16 mouse cellular contexts compared by ENCODE assay signal in the genomic region with DNA sequence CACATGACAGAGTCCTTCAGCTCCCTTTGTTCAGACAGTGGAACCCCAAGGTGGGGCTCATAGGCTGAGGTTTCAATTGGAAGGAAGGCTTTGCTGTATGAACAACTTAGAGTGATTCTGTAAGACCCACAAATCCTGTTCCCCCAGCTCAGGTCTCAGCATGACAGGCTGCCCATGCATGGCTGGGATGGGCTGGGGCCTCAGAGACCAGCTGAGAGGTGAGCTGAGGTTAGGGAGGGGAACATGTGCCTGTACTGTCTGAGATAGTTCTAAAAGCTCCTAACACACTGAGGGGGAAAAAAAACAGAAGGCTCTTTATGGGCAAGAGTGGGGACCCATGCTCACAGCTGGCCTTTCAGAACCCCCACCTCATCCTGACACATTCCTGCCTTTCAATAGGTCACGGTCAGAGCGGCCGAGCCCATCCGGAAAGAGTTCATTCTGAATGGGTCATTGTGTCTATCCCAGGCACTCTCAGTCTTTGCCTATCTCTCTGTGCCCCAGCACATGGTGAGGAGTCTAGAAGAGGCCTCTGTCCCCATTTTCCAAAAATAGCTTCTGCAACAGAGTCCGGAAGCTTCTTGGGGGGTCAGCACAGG. TPM values are rescaled to one million over a fixed set of nuclear protein-coding genes. Genes with fewer than 3 reads are reported as not detected.
DNase-seq lines count a peak whose midpoint lies in the region; ATAC-seq and TF ChIP-seq lines count a peak whose summit lies in the region.
"Had no signal": no experiment of that assay in that cellular context is flagged by ENCODE, and none has a peak within 500 bp of the region (broad histone marks: within the 10 kb centered on the region; RNA-seq: fewer than 3 reads in every experiment).

No protein-coding gene starts in this region.

- no peaks in the 10 kb centered on the region for H3K9me3 ChIP-seq in forebrain, embryonic 11.5 days (ENCODE audit: control insufficient read depth, low read length)
- no peaks in the 10 kb centered on the region for H3K9me3 ChIP-seq in forebrain, embryonic 15.5 days
- no peaks in the 10 kb centered on the region for H3K9me3 ChIP-seq in midbrain, embryonic 11.5 days (ENCODE audit: control insufficient read depth, low read length)
- H3K9me3 ChIP-seq in midbrain, postnatal 0 days (ENCODE audit: low read length) = no peaks in the 10 kb centered on the region
- H3K9me3 ChIP-seq in hindbrain, embryonic 12.5 days (replicated peaks) = no peaks in the 10 kb centered on the region
- no peaks in the 10 kb centered on the region for H3K9me3 ChIP-seq in stomach, embryonic 14.5 days (ENCODE audit: control insufficient read depth, low read depth, low read length)
- H3K9me3 ChIP-seq: lung, embryonic 15.5 days had no signal

- no peak for TF ChIP-seq CTCF in midbrain, postnatal 0 days (IDR thresholded peaks at IDR 0.05)

- H3K4me2 ChIP-seq in forebrain, embryonic 11.5 days (ENCODE audit: low read depth, low read length, severe bottlenecking) = no peak overlapping the region
- H3K4me2 ChIP-seq in forebrain, embryonic 15.5 days (replicated peaks) = no peak overlapping the region
- H3K4me2 ChIP-seq in midbrain, embryonic 11.5 days = no peak overlapping the region
- H3K4me2 ChIP-seq in midbrain, postnatal 0 days (ENCODE audit: low read depth, low read length, poor library complexity, severe bottlenecking) = no peak overlapping the region
- H3K4me2 ChIP-seq in hindbrain, embryonic 12.5 days (replicated peaks) = no peak overlapping the region
- H3K4me2 ChIP-seq in stomach, embryonic 14.5 days (replicated peaks; ENCODE audit: low read depth, low read length) = no peak overlapping the region
- H3K4me2 ChIP-seq: lung, embryonic 15.5 days had no signal

- H3K4me1 ChIP-seq in forebrain, embryonic 11.5 days (replicated peaks; ENCODE audit: control insufficient read depth, insufficient read depth, low read length) = no peaks in the 10 kb centered on the region
- no peaks in the 10 kb centered on the region for H3K4me1 ChIP-seq in forebrain, embryonic 15.5 days
- H3K4me1 ChIP-seq in midbrain, embryonic 11.5 days (ENCODE audit: control insufficient read depth, insufficient read depth, low read length) = peaks cover 7% of the 10 kb centered on the region
- no peaks in the 10 kb centered on the region for H3K4me1 ChIP-seq in midbrain, postnatal 0 days (ENCODE audit: insufficient read depth, low read length)
- H3K4me1 ChIP-seq in hindbrain, embryonic 12.5 days = peaks cover 20% of the 10 kb centered on the region
- H3K4me1 ChIP-seq in stomach, embryonic 14.5 days (ENCODE audit: control insufficient read depth, insufficient read depth, low read length) = no peaks in the 10 kb centered on the region
- H3K4me1 ChIP-seq: lung, embryonic 15.5 days had no signal

- no peak overlapping the region for H3K9ac ChIP-seq in forebrain, embryonic 11.5 days (ENCODE audit: low read length)
- no peak overlapping the region for H3K9ac ChIP-seq in forebrain, embryonic 15.5 days (replicated peaks)
- H3K9ac ChIP-seq in midbrain, embryonic 11.5 days (ENCODE audit: low read length) = no peak overlapping the region; the same call in 1 of the 2 replicates
- no peak overlapping the region for H3K9ac ChIP-seq in midbrain, postnatal 0 days (replicated peaks; ENCODE audit: low read length, poor library complexity, severe bottlenecking)
- no peak overlapping the region for H3K9ac ChIP-seq in hindbrain, embryonic 12.5 days
- H3K9ac ChIP-seq in stomach, embryonic 14.5 days (replicated peaks; ENCODE audit: low read depth, low read length) = no peak overlapping the region
- H3K9ac ChIP-seq: lung, embryonic 15.5 days had no signal

- DNase-seq in forebrain, embryonic 11.5 days (ENCODE audit: low spot score) = no peak
- DNase-seq in midbrain, embryonic 11.5 days (ENCODE audit: low spot score, missing footprints) = peak; percentile 82
- DNase-seq in midbrain, postnatal 0 days (ENCODE audit: low spot score) = no peak
- DNase-seq in layer of hippocampus, adult 9-11 months = no peak
- DNase-seq: right cerebral cortex, postnatal 25 days; thymus, adult 18-20 months had no signal

- H3K36me3 ChIP-seq in forebrain, embryonic 11.5 days (ENCODE audit: control insufficient read depth, insufficient read depth, low read length) = no peaks in the 10 kb centered on the region
- 0 out of 2 replicates have a peak, but pooled peaks cover 5% of the 10 kb centered on the region for H3K36me3 ChIP-seq in forebrain, embryonic 15.5 days
- H3K36me3 ChIP-seq in midbrain, embryonic 11.5 days (ENCODE audit: control insufficient read depth, insufficient read depth, low read length) = no peaks in the 10 kb centered on the region
- peaks cover 10% of the 10 kb centered on the region for H3K36me3 ChIP-seq in midbrain, postnatal 0 days (ENCODE audit: insufficient read depth, low read length)
- H3K36me3 ChIP-seq in hindbrain, embryonic 12.5 days = peaks cover 19% of the 10 kb centered on the region; the same call in 1 of the 2 replicates
- peaks cover 8% of the 10 kb centered on the region; the same call in 1 of the 2 replicates for H3K36me3 ChIP-seq in stomach, embryonic 14.5 days (ENCODE audit: control insufficient read depth, insufficient read depth, low read length)

- peak; percentile 36; the same call in 1 of the 2 replicates for ATAC-seq in forebrain, embryonic 11.5 days (replicated peaks; ENCODE audit: low FRiP score)
- no peak for ATAC-seq in forebrain, embryonic 15.5 days (replicated peaks)
- peak; percentile 54; the same call in 1 of the 2 replicates for ATAC-seq in midbrain, embryonic 11.5 days (ENCODE audit: low FRiP score)
- no peak; the same call in 1 of the 2 replicates for ATAC-seq in midbrain, postnatal 0 days (ENCODE audit: low FRiP score)
- peak; percentile 29; the same call in 1 of the 2 replicates for ATAC-seq in hindbrain, embryonic 12.5 days (ENCODE audit: low FRiP score)
- ATAC-seq in stomach, embryonic 14.5 days (ENCODE audit: insufficient number of reproducible peaks, insufficient read depth, low FRiP score, low read depth) = peak; percentile 30; the same call in 1 of the 2 replicates
- ATAC-seq in erythroid progenitor cell, adult 5-6 weeks (replicated peaks; ENCODE audit: low FRiP score, poor library complexity, severe bottlenecking) = no peak

- 49% methylated on average over 5 of the region's 5 CpGs for WGBS in forebrain, embryonic 11.5 days
- WGBS in forebrain, embryonic 15.5 days = 56% methylated on average over 5 of the region's 5 CpGs
- WGBS in midbrain, embryonic 11.5 days = 53% methylated on average over 5 of the region's 5 CpGs
- 48% methylated on average over 5 of the region's 5 CpGs for WGBS in midbrain, postnatal 0 days
- WGBS in hindbrain, embryonic 12.5 days = 42% methylated on average over 5 of the region's 5 CpGs
- 78% methylated on average over 5 of the region's 5 CpGs for WGBS in stomach, embryonic 14.5 days

- no peak overlapping the region for H3K4me3 ChIP-seq in forebrain, embryonic 11.5 days (ENCODE audit: low read depth, low read length)
- H3K4me3 ChIP-seq in forebrain, embryonic 15.5 days = no peak overlapping the region
- H3K4me3 ChIP-seq in midbrain, embryonic 11.5 days (ENCODE audit: low read depth, low read length) = no peak overlapping the region
- H3K4me3 ChIP-seq in midbrain, postnatal 0 days (ENCODE audit: low read depth, low read length) = no peak overlapping the region
- no peak overlapping the region for H3K4me3 ChIP-seq in hindbrain, embryonic 12.5 days
- H3K4me3 ChIP-seq in stomach, embryonic 14.5 days (ENCODE audit: low read depth, low read length) = no peak overlapping the region
- H3K4me3 ChIP-seq: lung, embryonic 15.5 days had no signal

- H3K27me3 ChIP-seq in forebrain, embryonic 11.5 days (ENCODE audit: control insufficient read depth, insufficient read depth, low read length) = no peaks in the 10 kb centered on the region
- no peaks in the 10 kb centered on the region for H3K27me3 ChIP-seq in forebrain, embryonic 15.5 days
- no peaks in the 10 kb centered on the region for H3K27me3 ChIP-seq in midbrain, embryonic 11.5 days (ENCODE audit: control insufficient read depth, insufficient read depth, low read length)
- H3K27me3 ChIP-seq in midbrain, postnatal 0 days (ENCODE audit: insufficient read depth, low read length) = no peaks in the 10 kb centered on the region
- no peaks in the 10 kb centered on the region for H3K27me3 ChIP-seq in hindbrain, embryonic 12.5 days
- H3K27me3 ChIP-seq in stomach, embryonic 14.5 days (ENCODE audit: control insufficient read depth, insufficient read depth, low read length) = no peaks in the 10 kb centered on the region
- H3K27me3 ChIP-seq: lung, embryonic 15.5 days had no signal

- H3K27ac ChIP-seq in forebrain, embryonic 11.5 days (ENCODE audit: low read depth, low read length) = no peak overlapping the region
- H3K27ac ChIP-seq in forebrain, embryonic 15.5 days (replicated peaks) = no peak overlapping the region
- H3K27ac ChIP-seq in midbrain, embryonic 11.5 days (ENCODE audit: low read depth, low read length) = no peak overlapping the region
- H3K27ac ChIP-seq in midbrain, postnatal 0 days (ENCODE audit: low read depth, low read length) = no peak overlapping the region
- 0 out of 2 replicates have a peak overlapping the region, but pooled peaks have one; percentile 2 for H3K27ac ChIP-seq in hindbrain, embryonic 12.5 days
- peak overlapping the region; percentile 61; the same call in 1 of the 2 replicates for H3K27ac ChIP-seq in stomach, embryonic 14.5 days (ENCODE audit: low read length)
- H3K27ac ChIP-seq: lung, embryonic 15.5 days had no signal

RNA-seq across cellular contexts. Expression of gene Col20a1, which starts 1.2 kb away (rescaled TPM):
- 0.16 and 0.23 TPM in 2 replicates for polyA plus RNA-seq in forebrain, embryonic 11.5 days (2014; fragmentation: Nextera tagmentation; extraction: Ambion mirVana)
- polyA plus RNA-seq in forebrain, embryonic 15.5 days (2015; fragmentation: Nextera tagmentation; extraction: Ambion mirVana) = 0.08 and 0.29 TPM in 2 replicates
- polyA plus RNA-seq in midbrain, embryonic 11.5 days (2014; fragmentation: Nextera tagmentation; extraction: Ambion mirVana) = 0.18 and 0.26 TPM in 2 replicates
- 0.44 and 0.52 TPM in 2 replicates for total RNA-seq in midbrain, postnatal 0 days (2014; rRNA removed)
- polyA plus RNA-seq in midbrain, postnatal 0 days (2015; fragmentation: Nextera tagmentation; extraction: Ambion mirVana) = 0.13 and 0.14 TPM in 2 replicates
- 1.8 and 2.1 TPM in 2 replicates for polyA plus RNA-seq in hindbrain, embryonic 12.5 days (2016; fragmentation: Nextera tagmentation; extraction: Ambion mirVana)
- polyA plus RNA-seq in stomach, embryonic 14.5 days (2014; fragmentation: Nextera tagmentation; extraction: Ambion mirVana) = 0.53 and 1.1 TPM in 2 replicates
- not detected in 2 replicates for total RNA-seq in erythroid progenitor cell, adult 5-6 weeks (2015; ENCODE audit: low replicate concordance)
- total RNA-seq in erythroid progenitor cell, adult 5-6 weeks (2017; ENCODE audit: low replicate concordance) = under 0.01 and 0.39 TPM in 2 replicates

RNA-seq across cellular contexts. Expression of gene Arfgap1, which starts 20.5 kb away (rescaled TPM):
- 71.5 and 77.4 TPM in 2 replicates for polyA plus RNA-seq in forebrain, embryonic 11.5 days (2014; fragmentation: Nextera tagmentation; extraction: Ambion mirVana)
- 103 and 106 TPM in 2 replicates for polyA plus RNA-seq in forebrain, embryonic 15.5 days (2015; fragmentation: Nextera tagmentation; extraction: Ambion mirVana)
- polyA plus RNA-seq in midbrain, embryonic 11.5 days (2014; fragmentation: Nextera tagmentation; extraction: Ambion mirVana) = 38.6 and 45.7 TPM in 2 replicates
- total RNA-seq in midbrain, postnatal 0 days (2014; rRNA removed) = 94.1 and 123 TPM in 2 replicates
- polyA plus RNA-seq in midbrain, postnatal 0 days (2015; fragmentation: Nextera tagmentation; extraction: Ambion mirVana) = 124 and 132 TPM in 2 replicates
- polyA plus RNA-seq in hindbrain, embryonic 12.5 days (2016; fragmentation: Nextera tagmentation; extraction: Ambion mirVana) = 100 TPM in 2 replicates
- polyA plus RNA-seq in stomach, embryonic 14.5 days (2014; fragmentation: Nextera tagmentation; extraction: Ambion mirVana) = 90.4 and 95.0 TPM in 2 replicates
- total RNA-seq in erythroid progenitor cell, adult 5-6 weeks (2015; ENCODE audit: low replicate concordance) = 12.3 and 24.7 TPM in 2 replicates
- 23.5 and 32.6 TPM in 2 replicates for total RNA-seq in erythroid progenitor cell, adult 5-6 weeks (2017; ENCODE audit: low replicate concordance)

RNA-seq across cellular contexts. Expression of gene Nkain4, which starts 33.0 kb away (rescaled TPM):
- polyA plus RNA-seq in forebrain, embryonic 11.5 days (2014; fragmentation: Nextera tagmentation; extraction: Ambion mirVana) = 33.5 and 36.1 TPM in 2 replicates
- polyA plus RNA-seq in forebrain, embryonic 15.5 days (2015; fragmentation: Nextera tagmentation; extraction: Ambion mirVana) = 50.8 and 64.3 TPM in 2 replicates
- 63.2 and 63.6 TPM in 2 replicates for polyA plus RNA-seq in midbrain, embryonic 11.5 days (2014; fragmentation: Nextera tagmentation; extraction: Ambion mirVana)
- 40.4 and 59.5 TPM in 2 replicates for total RNA-seq in midbrain, postnatal 0 days (2014; rRNA removed)
- 95.5 and 111 TPM in 2 replicates for polyA plus RNA-seq in midbrain, postnatal 0 days (2015; fragmentation: Nextera tagmentation; extraction: Ambion mirVana)
- polyA plus RNA-seq in hindbrain, embryonic 12.5 days (2016; fragmentation: Nextera tagmentation; extraction: Ambion mirVana) = 81.2 and 86.4 TPM in 2 replicates
- polyA plus RNA-seq in stomach, embryonic 14.5 days (2014; fragmentation: Nextera tagmentation; extraction: Ambion mirVana) = 66.2 and 72.2 TPM in 2 replicates
- total RNA-seq in erythroid progenitor cell, adult 5-6 weeks (2015; ENCODE audit: low replicate concordance) = not detected in 2 replicates
- not detected in 2 replicates for total RNA-seq in erythroid progenitor cell, adult 5-6 weeks (2017; ENCODE audit: low replicate concordance)
- total RNA-seq: MEL had no signal

RNA-seq across cellular contexts. Expression of gene Chrna4, which starts 55.8 kb away (rescaled TPM):
- polyA plus RNA-seq in forebrain, embryonic 11.5 days (2014; fragmentation: Nextera tagmentation; extraction: Ambion mirVana) = 18.7 and 19.3 TPM in 2 replicates
- 8.9 and 10.0 TPM in 2 replicates for polyA plus RNA-seq in forebrain, embryonic 15.5 days (2015; fragmentation: Nextera tagmentation; extraction: Ambion mirVana)
- 41.2 and 44.2 TPM in 2 replicates for polyA plus RNA-seq in midbrain, embryonic 11.5 days (2014; fragmentation: Nextera tagmentation; extraction: Ambion mirVana)
- total RNA-seq in midbrain, postnatal 0 days (2014; rRNA removed) = 53.9 and 58.7 TPM in 2 replicates
- polyA plus RNA-seq in midbrain, postnatal 0 days (2015; fragmentation: Nextera tagmentation; extraction: Ambion mirVana) = 43.6 and 47.8 TPM in 2 replicates
- 44.6 and 47.0 TPM in 2 replicates for polyA plus RNA-seq in hindbrain, embryonic 12.5 days (2016; fragmentation: Nextera tagmentation; extraction: Ambion mirVana)
- polyA plus RNA-seq in stomach, embryonic 14.5 days (2014; fragmentation: Nextera tagmentation; extraction: Ambion mirVana) = 1.5 and 2.2 TPM in 2 replicates
- total RNA-seq in erythroid progenitor cell, adult 5-6 weeks (2015; ENCODE audit: low replicate concordance) = not detected in 2 replicates
- not detected in 2 replicates for total RNA-seq in erythroid progenitor cell, adult 5-6 weeks (2017; ENCODE audit: low replicate concordance)

RNA-seq across cellular contexts. Expression of gene Birc7, which starts 58.7 kb away (rescaled TPM):
- polyA plus RNA-seq in forebrain, embryonic 11.5 days (2014; fragmentation: Nextera tagmentation; extraction: Ambion mirVana) = 0.35 and 0.36 TPM in 2 replicates
- polyA plus RNA-seq in forebrain, embryonic 15.5 days (2015; fragmentation: Nextera tagmentation; extraction: Ambion mirVana) = 0.11 and 0.14 TPM in 2 replicates
- 0.14 and 0.45 TPM in 2 replicates for polyA plus RNA-seq in midbrain, embryonic 11.5 days (2014; fragmentation: Nextera tagmentation; extraction: Ambion mirVana)
- total RNA-seq in midbrain, postnatal 0 days (2014; rRNA removed) = not detected in 2 replicates
- 0.10 and 0.28 TPM in 2 replicates for polyA plus RNA-seq in midbrain, postnatal 0 days (2015; fragmentation: Nextera tagmentation; extraction: Ambion mirVana)
- polyA plus RNA-seq in hindbrain, embryonic 12.5 days (2016; fragmentation: Nextera tagmentation; extraction: Ambion mirVana) = 0.41 TPM in 1 of 2 replicates, not detected in the other
- 0.17 TPM in 1 of 2 replicates, not detected in the other for polyA plus RNA-seq in stomach, embryonic 14.5 days (2014; fragmentation: Nextera tagmentation; extraction: Ambion mirVana)
- total RNA-seq in erythroid progenitor cell, adult 5-6 weeks (2015; ENCODE audit: low replicate concordance) = not detected in 2 replicates
- not detected in 2 replicates for total RNA-seq in erythroid progenitor cell, adult 5-6 weeks (2017; ENCODE audit: low replicate concordance)
- total RNA-seq: adrenal gland, adult 18-20 months; gastrocnemius, postnatal 4 days; MEL had no signal
- polyA plus RNA-seq: large intestine, adult 2 months; limb, embryonic 11.5 days had no signal

Comparison
In these comparisons a context has a peak if more than half of its experiments do, and no peak if none do; other contexts are left out.
1. ATAC-seq: peak in forebrain, embryonic 11.5 days (single experiment), midbrain, embryonic 11.5 days (single experiment), hindbrain, embryonic 12.5 days (single experiment) and stomach, embryonic 14.5 days (single experiment); none in forebrain, embryonic 15.5 days (single experiment), midbrain, postnatal 0 days (single experiment) and erythroid progenitor cell, adult 5-6 weeks (single experiment).
2. H3K27ac ChIP-seq: peak in hindbrain, embryonic 12.5 days (single experiment) and stomach, embryonic 14.5 days (single experiment); none in forebrain, embryonic 11.5 days (single experiment), forebrain, embryonic 15.5 days (single experiment), midbrain, embryonic 11.5 days (single experiment) and midbrain, postnatal 0 days (single experiment).